Mouse (Mus musculus) C2C12 (cell line): ENCODE data around the gene Aaas. TPM values are rescaled to one million over a fixed set of nuclear protein-coding genes. Genes with fewer than 3 reads are reported as not detected.

ENCODE experiments used
- H3K27me3 ChIP-seq: one replicate; pipeline ENCODE4 v1.6.1; 2011; ENCODE audit not compliant: control insufficient read depth, insufficient read depth, insufficient read length
- H3K36me3 ChIP-seq: one replicate; pipeline ENCODE4 v1.6.1; 2011; ENCODE audit not compliant: control insufficient read depth, insufficient read depth
- H3K4me3 ChIP-seq: one replicate; pipeline ENCODE4 v1.5.1; 2011; ENCODE audit warnings: mild to moderate bottlenecking, control low read depth; ENCODE audit not compliant: poor library complexity, insufficient read depth, severe bottlenecking
- H3K79me2 ChIP-seq: one replicate; pipeline ENCODE4 v1.6.1; 2011; ENCODE audit not compliant: control insufficient read depth, insufficient read depth
- H3K79me3 ChIP-seq: one replicate; pipeline ENCODE4 v1.6.1; 2011; ENCODE audit warnings: low read depth, control low read depth
- H3ac ChIP-seq: one replicate; pipeline ENCODE3; 2011; ENCODE audit warnings: low read depth; ENCODE audit not compliant: control insufficient read depth, insufficient read length
- CEBPB ChIP-seq: IDR thresholded peaks from one replicate; pipeline ENCODE4 v1.6.1; 2011; ENCODE audit warnings: low read depth, mild to moderate bottlenecking, control low read depth, moderate library complexity
- CTCF ChIP-seq: IDR thresholded peaks from one replicate; pipeline ENCODE4 v1.5.1; 2011; ENCODE audit not compliant: control insufficient read depth, insufficient read depth, insufficient read length
- FOSL1 ChIP-seq: IDR thresholded peaks from one replicate; pipeline ENCODE4 v1.8.0; 2011; ENCODE audit warnings: mild to moderate bottlenecking, low read length; ENCODE audit not compliant: poor library complexity, insufficient read depth, severe bottlenecking
- MAX ChIP-seq: IDR thresholded peaks from one replicate; pipeline ENCODE4 v1.6.1; 2011; ENCODE audit warnings: mild to moderate bottlenecking, control low read depth
- MYOD1 ChIP-seq: IDR thresholded peaks from one replicate; pipeline ENCODE4 v1.6.1; 2011; ENCODE audit warnings: low read depth; ENCODE audit not compliant: control insufficient read depth, insufficient read length
- MYOG ChIP-seq: IDR thresholded peaks from one replicate; pipeline ENCODE4 v1.6.1; 2011; ENCODE audit not compliant: control insufficient read depth, insufficient read length; ENCODE audit errors: extremely low read depth
- USF1 ChIP-seq: IDR thresholded peaks from one replicate; pipeline ENCODE4 v1.6.1; 2011; ENCODE audit warnings: low read depth, mild to moderate bottlenecking, control low read depth, moderate library complexity
- polyA plus RNA-seq: library from polyadenylated mRNA; unstranded; fragments of >200 nt; fragmentation: generic; extraction: Trizol; gene quantifications from one replicate; pipeline ENCODE4 v1.2.1, GENCODE M21; 2012; ENCODE audit warnings: missing spikeins

Aaas gene
- polyA plus RNA-seq, 1 experiment: 217 TPM

DNA sequence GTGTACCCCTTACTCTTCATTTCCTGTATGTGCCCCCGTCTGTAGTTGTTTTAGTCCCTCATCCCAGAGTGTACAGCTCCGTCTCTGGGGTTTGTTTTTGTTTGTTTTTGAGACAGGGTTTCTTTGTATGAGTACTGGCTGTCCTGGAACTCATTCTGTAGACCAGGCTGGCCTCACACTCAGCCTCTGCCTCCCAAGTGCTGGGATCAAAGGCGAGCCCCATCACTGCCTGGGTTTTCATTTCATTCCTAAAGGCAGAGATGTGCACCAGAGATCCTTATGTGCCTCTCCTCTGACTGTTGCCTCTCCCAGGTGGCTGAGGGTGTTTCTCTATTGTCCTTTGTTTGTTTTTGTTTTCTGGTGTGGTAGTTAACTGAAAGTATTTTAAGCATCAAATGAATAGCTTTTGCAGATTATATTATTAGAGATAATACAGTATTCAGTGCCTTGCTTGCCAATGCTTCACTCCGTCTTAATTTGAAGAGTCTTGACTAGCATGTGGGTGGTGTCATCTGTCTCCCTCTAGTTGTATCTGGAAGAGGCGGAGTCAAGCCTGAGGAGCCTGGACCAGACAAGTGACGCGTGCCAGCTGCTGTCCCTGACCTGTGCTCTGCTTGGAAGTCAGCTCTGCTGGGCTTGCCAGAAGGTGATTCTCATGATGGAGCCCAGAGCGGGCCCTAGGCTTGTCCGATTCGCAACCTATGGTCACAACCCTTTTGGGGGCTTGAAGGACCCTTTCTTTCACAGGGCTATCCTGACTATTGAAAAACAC lies 40.3 kb downstream of the Aaas start:
- H3K27me3 ChIP-seq: no peaks in the 10 kb centered on the region
- no peaks in the 10 kb centered on the region for H3K79me3 ChIP-seq
- H3K79me2 ChIP-seq: no peaks in the 10 kb centered on the region
- H3K36me3 ChIP-seq: peaks cover 99% of the 10 kb centered on the region
- no peak overlapping the region for H3K4me3 ChIP-seq
- TF ChIP-seq MAX (no peak), CEBPB (no peak), USF1 (no peak), MYOG (no peak), FOSL1 (no peak), CTCF (no peak), MYOD1 (no peak)
- no peak overlapping the region for H3ac ChIP-seq

- no peak for TF ChIP-seq MYOG
- no peak for TF ChIP-seq MAX
- TF ChIP-seq MYOD1: no peak
- no peak for TF ChIP-seq USF1
- no peak for TF ChIP-seq CTCF
- no peak for TF ChIP-seq CEBPB
- no peak for TF ChIP-seq FOSL1
- Histone ChIP-seq H3ac (no peak overlapping the region), H3K27me3 (no peaks in the 10 kb centered on the region), H3K79me2 (no peaks in the 10 kb centered on the region), H3K4me3 (no peak overlapping the region), H3K79me3 (no peaks in the 10 kb centered on the region), H3K36me3 (peaks cover 99% of the 10 kb centered on the region)
Measured at GRCm38 (mm10) chr15:102308717-102309116, 41.9 kb downstream of the Aaas start.

GRCm38 (mm10) chr15:102302542-102302941 lies 48.0 kb downstream of the Aaas start:
- Histone ChIP-seq H3ac (no peak overlapping the region), H3K36me3 (peaks cover 94% of the 10 kb centered on the region), H3K4me3 (no peak overlapping the region), H3K79me3 (peaks cover 6% of the 10 kb centered on the region), H3K79me2 (peaks cover 40% of the 10 kb centered on the region), H3K27me3 (no peaks in the 10 kb centered on the region)
- no peak for TF ChIP-seq FOSL1
- no peak for TF ChIP-seq MYOD1
- TF ChIP-seq USF1: no peak
- TF ChIP-seq CTCF: no peak
- TF ChIP-seq MYOG: no peak
- TF ChIP-seq MAX: no peak
- TF ChIP-seq CEBPB: no peak

GRCm38 (mm10) chr15:102296368-102297006 lies 54.1 kb downstream of the Aaas start:
- Histone ChIP-seq H3K79me3 (peaks cover 19% of the 10 kb centered on the region), H3K27me3 (no peaks in the 10 kb centered on the region), H3ac (peak overlapping the region; percentile 92), H3K4me3 (peak overlapping the region; percentile 98), H3K36me3 (peaks cover 37% of the 10 kb centered on the region), H3K79me2 (peaks cover 54% of the 10 kb centered on the region)
- no peak for TF ChIP-seq USF1

DNA sequence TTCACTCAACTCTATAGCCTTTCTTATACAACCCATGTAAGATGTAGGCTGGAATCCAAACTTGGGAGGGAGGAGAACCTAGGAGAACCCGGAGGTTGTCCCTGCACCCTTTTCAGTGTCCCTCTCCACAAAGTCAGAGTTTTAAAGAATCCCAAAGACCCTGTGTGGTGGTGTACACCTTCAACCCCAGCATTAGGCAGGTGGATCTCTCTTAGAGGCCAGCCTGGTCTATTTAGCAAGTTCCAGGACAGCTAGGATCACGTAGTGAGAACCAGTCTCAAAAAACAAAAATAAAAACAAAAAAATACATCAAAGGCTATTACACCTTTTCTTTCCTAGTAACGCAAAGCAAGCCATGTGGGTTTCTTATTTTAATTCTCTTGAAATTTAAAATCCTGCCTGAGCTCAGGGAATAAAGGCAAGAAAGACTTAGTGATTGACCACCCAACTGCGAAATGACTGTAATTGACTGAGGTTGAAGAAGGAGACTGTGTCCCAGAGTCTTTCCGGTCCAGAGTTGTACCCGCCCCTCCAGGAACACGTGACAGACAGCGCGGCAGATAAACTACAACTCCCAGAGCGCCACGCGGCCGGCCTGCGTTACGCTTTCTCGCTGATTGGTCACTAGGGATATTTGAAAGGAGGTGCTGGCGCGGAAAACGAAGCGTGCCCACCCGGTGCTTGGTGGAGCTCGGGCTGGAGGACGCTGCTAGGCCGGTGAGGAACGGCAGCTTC lies 54.8 kb downstream of the Aaas start, which contains the start of gene Espl1:
Espl1 (plus strand) TSS at position 634 of the 735 bp plus-strand sequence.
- Histone ChIP-seq H3K79me3 (peaks cover 19% of the 10 kb centered on the region), H3ac (peak within 1 kb of the TSS; percentile 92), H3K4me3 (peak within 1 kb of the TSS; percentile 98), H3K27me3 (no peaks in the 10 kb centered on the region), H3K79me2 (peaks cover 47% of the 10 kb centered on the region), H3K36me3 (peaks cover 31% of the 10 kb centered on the region)
- TF ChIP-seq USF1: peak; percentile 100
- TF ChIP-seq CEBPB: no peak
- TF ChIP-seq FOSL1: no peak
- no peak for TF ChIP-seq MYOG
- peak; percentile 100 for TF ChIP-seq MAX

Other genes starting within 250 kb of the Aaas start
- gene Spryd3, start 214.5 kb downstream of the Aaas start, polyA plus RNA-seq: 47.1 TPM
- 297 TPM for gene Igfbp6, start 206.4 kb downstream of the Aaas start, polyA plus RNA-seq
- gene Soat2, start 200.2 kb downstream of the Aaas start, polyA plus RNA-seq: 0.06 TPM
- 45.8 TPM for gene Zfp740, start 147.5 kb downstream of the Aaas start, polyA plus RNA-seq
- 26.4 TPM for gene Csad, start 146.0 kb downstream of the Aaas start, polyA plus RNA-seq
- gene Itgb7, start 118.8 kb downstream of the Aaas start, polyA plus RNA-seq: 58.8 TPM
- 92.5 TPM for gene Rarg, start 93.3 kb downstream of the Aaas start, polyA plus RNA-seq
- gene Gm9918, start 80.2 kb downstream of the Aaas start, polyA plus RNA-seq: not detected
- 126 TPM for gene Mfsd5, start 71.3 kb downstream of the Aaas start, polyA plus RNA-seq
- 47.0 TPM for gene Espl1, start 54.5 kb downstream of the Aaas start, polyA plus RNA-seq
- gene Pfdn5, start 24.7 kb downstream of the Aaas start, polyA plus RNA-seq: 378 TPM
- 152 TPM for gene Myg1, start 19.1 kb downstream of the Aaas start, polyA plus RNA-seq
- 10.8 TPM for gene Sp7, start 16.4 kb upstream of the Aaas start, polyA plus RNA-seq
- 13.4 TPM for gene Sp1, start 55.4 kb upstream of the Aaas start, polyA plus RNA-seq
- 0.07 TPM for gene Amhr2, start 94.6 kb upstream of the Aaas start, polyA plus RNA-seq
- 113 TPM for gene Prr13, start 108.3 kb upstream of the Aaas start, polyA plus RNA-seq
- gene Pcbp2, start 119.8 kb upstream of the Aaas start, polyA plus RNA-seq: 1,132 TPM
- not detected for gene Gm10337, start 153.0 kb upstream of the Aaas start, polyA plus RNA-seq
- 11.2 TPM for gene Map3k12, start 166.3 kb upstream of the Aaas start, polyA plus RNA-seq
- gene Tarbp2, start 167.4 kb upstream of the Aaas start, polyA plus RNA-seq: 127 TPM
- gene Npff, start 174.2 kb upstream of the Aaas start, polyA plus RNA-seq: 0.94 TPM